Mouse (Mus musculus): ENCODE measurements at regions not wholly inside any gene's neighbourhood (a gene's known extent, or its start where the extent isn't known, plus 50 kb on each side); places are given as distances from the start of the nearest gene placed in this dataset.

DNA sequence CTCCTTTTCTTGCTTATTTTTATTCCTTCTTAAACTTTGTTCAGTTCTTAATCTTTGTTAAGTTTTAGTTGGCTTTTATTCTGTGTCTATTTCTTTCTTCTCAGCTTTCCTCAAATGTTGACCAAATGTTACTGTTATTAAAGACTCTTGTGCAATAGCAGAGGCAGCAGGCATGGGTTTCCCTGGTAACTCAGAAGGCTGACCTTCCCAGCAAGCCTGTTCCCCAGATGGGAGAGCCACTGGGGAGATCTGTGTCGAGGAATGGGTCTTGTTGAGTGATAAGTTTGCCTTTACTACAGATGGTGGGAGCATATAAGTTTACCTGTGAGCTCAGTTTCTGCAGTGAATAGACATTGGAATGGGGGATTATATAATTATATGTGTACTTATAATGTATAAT is 237.2 kb downstream of the Plpp3 start:
- DNase-seq: no peak

DNA sequence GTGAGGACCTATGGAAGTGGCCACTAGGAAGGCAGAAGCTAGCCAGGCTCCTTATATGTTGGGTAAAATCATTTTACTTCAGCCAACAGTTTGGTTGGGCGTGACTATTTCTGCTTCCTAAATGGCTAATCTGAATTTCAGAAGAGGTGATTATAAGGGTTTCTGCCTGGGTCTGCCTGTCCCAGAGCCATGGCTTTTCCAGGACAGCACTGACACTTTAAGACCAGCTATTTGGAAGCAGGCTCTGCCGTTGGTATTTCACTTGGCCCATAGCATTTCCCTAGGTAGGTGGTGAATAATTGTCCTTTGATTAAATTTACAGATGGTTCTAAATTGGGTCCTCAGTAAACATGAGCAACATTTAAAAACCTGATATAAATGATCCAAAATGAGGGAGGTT is 240.3 kb downstream of the Plpp3 start:
- no peak for DNase-seq

DNA sequence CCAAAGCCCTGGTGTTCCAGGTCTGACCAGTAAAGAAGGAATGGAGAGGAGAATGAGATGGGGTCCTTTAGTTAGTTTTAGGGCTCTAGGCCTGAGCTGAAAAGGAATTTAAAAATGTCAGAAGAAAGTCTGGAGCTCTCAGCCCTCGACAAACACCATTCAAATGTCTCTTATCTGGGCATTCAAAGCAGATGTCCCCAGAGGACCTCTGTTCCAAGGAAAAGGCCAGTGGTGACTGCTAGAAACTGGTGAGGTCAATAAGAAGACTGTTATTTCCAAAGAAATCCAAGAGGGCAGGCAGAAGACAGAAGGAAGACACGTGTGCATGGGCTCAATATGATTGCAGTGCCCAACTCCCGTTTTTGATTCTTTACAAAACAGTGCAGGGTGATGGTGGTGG is 244.9 kb downstream of the Plpp3 start:
- no peak for DNase-seq

DNA sequence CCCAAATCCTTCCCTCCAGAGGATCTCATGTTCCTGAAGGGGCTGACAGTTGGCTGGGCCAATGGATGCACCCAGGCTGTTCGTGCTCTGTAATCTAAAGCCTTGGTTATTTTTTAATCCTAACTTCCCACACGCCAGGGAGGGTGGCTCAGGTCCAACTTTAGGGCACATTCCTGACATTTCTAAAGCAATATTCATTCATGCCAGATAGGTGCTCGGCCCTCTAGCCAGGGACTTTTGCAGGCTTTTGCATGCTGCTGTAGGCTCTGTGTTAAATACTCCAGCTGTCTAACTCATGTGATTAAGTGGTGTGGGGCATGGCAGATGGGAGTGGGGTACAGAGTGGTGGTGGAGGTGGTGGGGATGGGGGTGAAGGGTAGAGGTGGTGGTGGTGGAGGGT is 246.0 kb downstream of the Plpp3 start:
- DNase-seq: peak; percentile 31

DNA sequence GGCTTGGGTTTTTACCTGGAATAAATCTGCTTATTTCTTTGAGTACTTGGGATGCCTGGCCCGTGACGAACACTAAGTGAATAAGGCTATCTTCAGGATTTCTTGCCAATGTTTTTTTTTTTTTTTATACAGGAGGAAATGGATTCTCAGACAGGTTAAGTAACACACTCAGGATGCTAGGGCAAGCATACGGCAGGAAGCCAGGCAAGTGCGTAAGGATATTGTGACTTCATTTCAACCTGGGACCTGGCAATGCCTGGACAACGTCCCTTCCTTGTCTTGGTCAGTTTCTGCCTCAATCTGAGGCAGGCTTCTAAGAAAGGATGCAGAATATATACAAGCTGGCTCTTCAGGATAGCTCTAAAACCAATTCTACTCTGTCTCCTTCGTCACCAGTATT is 246.5 kb downstream of the Plpp3 start:
- no peak for DNase-seq

DNA sequence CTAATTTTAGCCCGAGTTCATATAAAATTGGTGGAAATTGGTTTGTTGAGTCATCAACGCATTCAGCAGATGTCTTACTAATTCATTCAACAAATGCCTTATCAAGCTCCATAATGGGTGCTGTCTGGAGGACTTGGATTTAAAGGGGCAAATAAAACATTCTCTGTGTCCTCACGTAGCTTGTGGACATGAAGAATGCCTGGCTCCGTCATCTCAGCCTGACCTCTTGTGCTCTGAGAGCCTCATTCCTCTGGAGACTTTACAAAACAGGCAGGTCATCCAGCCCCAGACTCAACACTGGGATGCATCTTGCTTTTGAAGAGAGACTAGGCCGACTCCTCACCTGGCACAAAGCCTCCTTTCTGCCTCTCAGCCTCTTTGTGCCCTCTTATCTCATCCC is 248.6 kb downstream of the Plpp3 start:
- DNase-seq: no peak

DNA sequence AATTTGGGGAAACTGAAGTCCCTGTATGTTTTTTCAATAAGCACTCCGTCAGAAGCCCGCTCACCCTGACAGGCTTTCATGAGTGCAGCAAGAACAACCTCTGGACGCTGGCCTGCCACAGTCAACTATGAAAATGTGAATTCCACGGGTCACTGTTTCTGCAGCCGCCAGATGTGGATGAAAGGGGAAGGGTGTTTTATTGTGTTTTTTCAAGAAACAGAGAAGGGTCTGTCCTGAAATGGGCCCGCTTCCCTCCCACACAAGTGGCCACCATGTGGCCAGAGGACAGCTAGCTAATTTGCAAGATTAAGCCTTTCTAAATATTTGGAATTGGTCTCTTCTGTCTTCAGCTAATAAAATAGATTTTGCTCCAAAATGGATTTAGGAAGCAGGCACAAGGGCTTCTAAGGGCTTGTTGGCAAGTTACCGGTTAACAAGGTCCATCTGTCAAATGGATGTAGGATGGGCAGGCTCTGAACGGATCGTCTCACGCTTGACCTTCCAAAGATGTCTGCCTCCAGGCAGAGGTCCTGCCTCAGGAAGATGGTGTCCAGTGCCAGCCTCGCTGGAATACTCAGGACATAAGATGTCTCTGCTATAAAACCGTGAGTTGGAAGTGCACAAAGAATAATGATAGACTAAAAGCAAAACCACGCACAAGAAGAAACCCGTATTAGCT is 249.8 kb downstream of the Plpp3 start:
- no peak for DNase-seq

DNA sequence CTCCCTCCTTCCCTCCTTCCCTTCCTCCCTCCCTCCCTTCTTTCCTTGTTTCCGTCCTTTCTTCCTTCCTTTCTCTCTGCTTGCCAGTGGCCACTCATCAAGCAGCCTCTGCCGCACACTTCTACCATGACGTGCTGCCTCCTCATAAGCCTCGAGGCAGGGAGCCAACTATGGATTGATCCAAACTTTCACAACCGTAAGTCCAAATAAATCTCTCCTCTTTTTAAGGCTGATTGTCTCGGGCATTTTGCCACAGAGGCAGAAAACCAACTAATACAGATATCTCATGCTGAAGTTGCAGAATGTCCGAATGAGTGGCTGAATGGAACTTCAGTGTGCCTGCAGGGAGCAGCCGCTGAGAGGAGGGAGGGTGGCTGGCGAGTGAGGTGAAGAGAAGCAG is 251.7 kb downstream of the Plpp3 start:
- DNase-seq: no peak

DNA sequence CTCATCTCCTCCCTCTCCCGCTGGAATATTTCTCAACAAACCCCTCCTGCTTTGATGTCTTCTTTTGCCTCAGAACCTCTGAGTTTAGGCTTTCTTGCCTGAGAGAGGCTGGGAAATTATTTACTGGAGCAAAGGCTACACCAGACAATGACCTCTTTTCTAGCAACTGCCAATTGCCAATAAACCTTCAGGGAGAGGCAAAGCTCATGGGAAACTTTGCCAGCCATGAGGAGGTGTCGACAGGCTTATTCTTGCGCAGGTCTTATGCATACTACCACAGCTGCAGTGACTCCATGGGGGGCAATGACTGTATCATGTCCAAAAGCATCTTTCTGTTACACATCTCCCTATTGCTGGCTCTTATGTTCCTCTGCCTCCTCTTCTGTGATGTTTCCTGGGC is 260.0 kb downstream of the Plpp3 start:
- no peak for DNase-seq

DNA sequence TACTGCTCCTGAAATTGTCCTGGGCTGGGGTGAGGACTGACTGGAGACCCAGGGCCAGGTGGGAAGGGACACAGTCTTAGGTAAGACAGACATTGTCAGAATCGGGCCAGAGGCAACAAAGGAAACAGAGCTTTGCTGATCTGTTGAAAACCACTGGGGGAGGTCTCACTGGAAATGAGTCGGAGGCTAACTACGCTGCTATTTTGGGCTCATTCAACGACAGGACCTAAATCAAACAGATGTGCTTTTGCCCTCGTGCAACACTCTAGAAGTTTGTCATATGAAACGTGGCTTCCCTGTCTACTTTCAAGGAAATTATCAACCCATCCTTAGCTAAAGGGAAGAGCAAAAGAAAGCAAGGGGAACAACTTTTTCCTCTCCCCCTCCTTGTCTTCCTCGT is 265.3 kb downstream of the Plpp3 start:
- no peak for DNase-seq

DNA sequence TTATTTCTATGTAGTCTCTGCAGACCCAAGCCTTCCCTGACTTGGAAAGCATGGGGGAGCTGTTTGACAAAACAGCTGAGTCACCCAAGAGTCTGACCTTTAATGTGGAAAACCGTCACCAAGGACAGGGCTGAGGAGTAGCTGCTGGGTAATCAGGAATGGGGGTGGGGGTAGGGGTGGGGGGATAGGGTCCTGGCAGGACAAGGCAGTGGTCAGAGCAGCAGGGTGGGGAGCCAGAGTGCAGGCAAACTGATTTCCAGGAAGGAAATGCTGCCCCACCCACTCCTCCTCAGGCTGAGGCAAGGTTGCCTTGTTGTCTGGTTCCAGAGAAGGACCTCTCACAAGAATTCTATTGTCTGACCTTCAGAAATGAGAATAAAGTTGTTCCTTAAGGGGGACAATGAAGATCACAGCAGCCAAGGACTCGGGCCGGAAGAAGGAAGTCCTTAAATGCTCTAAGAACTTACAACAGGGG is 266.6 kb downstream of the Plpp3 start:
- peak; percentile 40 for DNase-seq

DNA sequence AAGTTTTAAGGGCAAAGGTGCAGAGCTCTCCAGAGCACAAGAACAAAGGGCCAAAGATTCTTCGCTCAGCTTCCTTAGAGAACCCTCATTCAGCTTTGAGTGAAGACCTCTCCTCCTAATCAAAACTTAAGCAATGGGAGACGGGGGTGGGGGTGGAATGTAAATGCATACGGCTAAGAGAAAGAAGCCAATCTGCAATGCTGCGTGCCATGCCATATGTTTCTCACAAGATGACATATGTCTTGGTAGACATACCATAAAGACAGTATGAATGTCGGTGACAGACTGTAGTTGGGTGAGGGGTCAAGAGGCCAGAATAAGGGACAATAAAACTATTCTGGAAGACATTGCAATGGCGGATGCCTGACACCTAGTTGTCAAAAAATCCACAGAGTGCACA is 267.9 kb downstream of the Plpp3 start:
- DNase-seq: no peak

DNA sequence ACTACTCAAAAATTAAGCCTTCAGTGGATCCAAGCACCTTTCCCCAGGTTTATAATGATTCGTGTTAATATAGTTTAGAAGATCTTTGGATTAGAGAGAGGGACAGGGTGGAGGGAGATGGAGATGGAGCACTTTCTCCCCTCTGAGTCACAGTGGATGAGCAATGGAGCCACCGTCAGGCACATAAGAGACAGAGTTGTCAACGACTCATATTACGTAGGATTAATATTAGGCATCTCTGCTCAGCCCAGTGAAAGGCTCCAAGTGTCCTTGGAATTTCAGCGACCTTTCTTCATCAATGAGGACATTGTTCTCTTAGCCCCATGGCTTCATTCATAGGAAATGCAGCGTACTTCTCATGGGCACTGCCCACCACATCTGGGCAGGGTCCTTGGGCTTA is 270.4 kb downstream of the Plpp3 start:
- no peak for DNase-seq

DNA sequence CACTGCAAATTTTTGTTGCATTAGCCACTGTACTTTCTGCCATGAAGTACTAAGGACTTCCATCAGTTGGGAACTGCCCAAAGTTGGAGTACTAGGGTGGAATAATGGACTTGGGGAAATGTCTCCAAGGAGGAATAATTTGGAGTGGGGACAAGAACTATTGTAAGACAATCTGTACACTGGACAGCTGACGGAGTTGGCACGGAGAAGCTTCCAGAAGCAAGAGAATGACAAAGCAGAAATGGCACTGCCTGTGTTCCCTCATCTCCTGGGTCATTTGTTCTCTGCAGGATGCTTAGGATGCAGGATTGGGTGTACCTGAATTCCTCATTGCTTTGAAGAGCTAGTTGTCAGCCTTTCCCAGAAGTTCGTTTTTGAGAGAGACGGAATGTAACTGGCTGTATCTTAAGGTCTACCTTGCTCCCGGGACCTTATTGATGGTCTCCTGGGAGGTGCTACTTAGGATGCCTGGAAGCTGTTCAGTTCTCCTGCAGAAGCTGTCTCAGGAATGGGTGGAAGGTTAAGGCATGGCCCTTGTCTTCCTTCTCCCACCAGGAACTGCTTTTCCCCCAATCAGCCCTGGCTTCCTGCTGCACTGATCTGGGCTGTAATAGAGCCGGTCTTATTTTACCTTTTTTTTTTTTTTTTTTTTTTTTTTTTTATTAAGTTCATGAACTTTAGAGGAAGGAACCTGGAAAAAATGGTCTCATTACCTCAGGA is 272.4 kb downstream of the Plpp3 start:
- no peak for DNase-seq

DNA sequence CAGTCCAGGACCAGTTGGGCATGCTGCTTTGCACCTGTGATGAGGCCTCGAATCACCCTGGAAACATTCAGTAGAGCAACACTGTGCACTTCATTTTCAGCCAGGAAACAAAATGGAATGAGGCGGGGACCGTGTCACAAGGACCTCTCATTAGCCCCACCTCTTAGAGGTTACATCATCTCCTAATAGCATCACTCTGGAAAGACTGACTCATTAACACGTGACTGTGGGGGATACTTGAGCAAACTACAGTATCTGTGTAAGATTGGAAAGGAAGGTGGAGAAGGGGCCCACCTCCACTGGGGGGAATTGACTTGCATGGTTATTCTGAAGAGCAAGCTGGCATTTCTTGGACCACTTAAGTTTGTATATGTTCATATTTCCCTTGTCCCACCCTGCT is 275.3 kb downstream of the Plpp3 start:
- no peak for DNase-seq

DNA sequence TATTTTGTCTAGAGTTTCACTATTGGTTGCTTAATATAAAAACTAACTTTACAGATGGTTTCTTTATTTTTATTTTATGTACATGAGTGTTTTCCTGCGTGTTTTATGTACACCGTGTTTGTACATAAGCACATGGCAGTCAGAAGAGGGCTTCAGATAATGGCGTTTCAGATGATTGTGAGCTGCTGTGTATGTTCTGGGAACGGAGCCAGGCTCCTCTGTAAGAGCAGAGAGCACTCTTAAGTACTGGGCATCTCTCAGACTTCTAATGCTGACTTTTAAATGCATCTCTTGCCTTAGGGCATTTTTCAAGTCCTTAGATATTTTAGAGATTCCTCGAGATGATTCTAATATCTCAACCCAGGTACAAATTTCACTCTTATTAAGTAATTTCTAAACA is 280.0 kb downstream of the Plpp3 start:
- DNase-seq: no peak

DNA sequence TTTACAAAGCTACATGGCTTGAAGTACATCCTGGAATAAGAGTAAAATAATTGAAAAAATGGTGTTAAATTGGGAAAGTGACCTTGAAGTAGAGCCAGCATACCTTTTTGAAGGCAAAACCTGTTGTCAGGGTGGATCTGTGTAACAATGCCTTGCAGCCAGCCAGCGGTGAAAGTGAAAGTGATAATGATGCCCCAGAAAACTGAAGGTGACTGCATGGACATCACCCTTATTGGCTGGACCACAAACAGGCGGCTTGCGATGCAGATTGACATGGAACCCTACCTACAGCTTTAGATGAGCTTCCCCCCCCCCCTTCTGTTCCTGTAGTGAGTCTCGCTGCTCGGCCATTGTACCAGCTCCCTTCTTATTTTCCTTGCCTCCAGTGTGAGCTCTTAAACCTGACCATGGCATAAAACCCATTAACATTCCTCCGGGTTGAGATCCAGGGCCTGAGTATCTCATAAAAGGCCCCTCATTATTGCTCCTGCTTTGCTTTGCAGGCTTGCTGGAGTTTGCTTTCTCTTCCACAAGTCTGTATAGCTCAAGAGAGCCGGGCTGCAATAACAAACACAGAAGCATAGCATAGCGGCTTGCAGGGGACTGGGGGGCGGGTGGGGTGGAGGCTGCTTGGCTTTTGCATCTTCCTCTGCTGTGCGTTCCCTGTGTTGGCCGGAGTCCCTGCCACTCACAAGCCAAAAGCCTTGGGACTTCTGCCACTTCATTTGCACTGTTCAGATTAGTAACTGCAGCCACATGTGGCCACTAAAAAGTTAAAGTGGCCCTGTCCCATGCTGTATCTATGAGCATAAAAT is 292.1 kb downstream of the Plpp3 start:
- no peak for DNase-seq

DNA sequence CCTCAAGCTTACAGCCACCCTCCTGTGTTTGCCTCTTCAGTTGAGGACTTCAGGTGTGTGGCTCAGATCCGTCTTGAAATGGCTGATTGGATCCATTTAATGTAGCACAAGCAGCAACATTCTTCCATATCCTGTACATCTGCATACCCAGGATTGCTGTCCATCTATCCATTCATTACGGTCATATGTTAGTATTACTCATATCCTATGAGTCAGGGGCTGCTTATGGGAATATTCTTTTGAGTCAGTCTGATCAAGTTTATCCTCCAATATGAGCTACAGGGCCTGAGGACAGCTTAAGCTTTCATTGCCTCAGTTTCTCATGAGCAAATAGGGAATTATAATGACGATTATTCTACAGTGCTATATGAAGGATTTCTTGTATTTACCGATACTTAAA is 293.7 kb downstream of the Plpp3 start:
- DNase-seq: no peak

DNA sequence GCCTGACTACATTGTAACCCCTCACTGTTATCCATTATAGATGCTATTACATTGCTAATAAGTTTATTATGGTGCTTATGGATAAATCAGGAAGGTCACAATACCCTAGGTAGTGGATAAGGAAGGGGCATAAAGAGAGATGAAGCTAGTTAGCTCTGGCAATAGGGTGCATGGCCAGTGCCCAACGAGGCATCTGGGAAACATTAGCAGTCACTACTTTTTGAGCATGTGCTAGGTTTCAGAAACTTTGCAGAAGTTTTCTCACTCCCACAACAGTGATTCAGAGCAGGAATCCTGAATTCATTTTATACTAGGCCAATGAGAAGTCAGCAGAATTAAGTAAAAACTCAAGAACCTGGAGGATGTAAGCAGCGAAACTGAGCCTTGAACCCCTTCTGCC is 294.7 kb downstream of the Plpp3 start:
- no peak for DNase-seq

DNA sequence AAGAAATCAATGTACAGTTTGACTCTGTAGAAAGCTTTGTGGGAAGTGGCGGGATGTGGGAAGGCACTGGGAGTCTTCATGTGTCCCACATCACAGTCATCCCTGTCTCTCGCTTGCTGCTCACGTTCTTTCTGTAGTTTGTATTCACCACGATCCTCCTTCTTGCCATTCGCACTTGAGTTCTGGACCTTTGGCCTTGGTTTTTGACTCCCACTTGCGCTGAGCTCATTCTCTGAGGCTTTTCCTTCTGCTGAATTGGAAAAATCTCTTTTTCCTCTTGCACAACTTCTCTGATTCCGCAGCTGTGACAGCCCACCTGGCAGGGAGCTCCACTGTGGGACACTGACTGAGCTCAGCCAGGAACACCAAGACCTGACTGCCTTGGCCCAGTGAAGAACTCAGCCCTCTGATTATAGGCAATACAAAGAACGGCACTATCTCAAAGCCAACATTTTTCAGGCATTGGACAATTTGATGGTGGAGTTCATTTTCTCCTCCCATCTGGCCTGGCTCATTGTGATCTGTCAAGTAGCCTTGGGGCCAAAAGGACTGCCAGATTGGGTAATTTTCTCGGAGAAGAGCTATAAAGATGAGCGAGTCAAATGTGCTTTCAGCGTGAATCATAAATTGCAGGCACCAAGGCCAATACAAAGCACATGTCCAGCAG is 299.9 kb downstream of the Plpp3 start:
- DNase-seq: peak; percentile 55

DNA sequence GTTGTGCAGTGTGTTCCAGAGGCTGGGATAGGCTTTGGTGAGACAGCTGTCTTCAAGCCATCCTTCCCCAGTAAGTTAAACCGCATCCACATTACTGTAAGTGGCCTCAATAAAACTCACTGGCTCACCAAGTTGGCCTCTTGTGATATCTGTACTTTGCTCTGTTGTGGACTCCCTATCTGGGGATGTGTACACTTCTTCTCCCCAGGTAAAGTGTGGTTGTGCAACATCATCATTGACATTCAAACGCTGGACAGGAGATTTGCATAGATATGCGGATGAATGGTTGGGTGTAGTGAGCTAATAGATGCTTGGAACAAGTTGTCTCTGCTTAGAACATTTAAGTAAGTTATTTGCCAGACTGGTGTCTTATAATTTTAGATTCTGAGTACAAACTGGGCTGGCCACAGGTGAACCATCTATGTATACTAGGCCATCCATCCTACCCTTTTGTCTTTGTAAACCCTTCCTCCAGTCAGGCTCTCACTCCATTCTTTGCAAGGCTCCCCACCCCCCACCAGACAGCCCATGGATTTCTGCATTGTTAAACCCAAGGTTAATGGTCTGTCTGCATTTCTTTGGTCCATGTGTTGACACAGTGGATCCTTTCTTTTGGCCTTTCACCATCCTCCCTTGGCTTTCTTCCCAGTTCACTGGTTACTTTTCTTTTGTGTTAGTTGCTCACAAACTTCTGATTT is 303.0 kb downstream of the Plpp3 start:
- DNase-seq: no peak

DNA sequence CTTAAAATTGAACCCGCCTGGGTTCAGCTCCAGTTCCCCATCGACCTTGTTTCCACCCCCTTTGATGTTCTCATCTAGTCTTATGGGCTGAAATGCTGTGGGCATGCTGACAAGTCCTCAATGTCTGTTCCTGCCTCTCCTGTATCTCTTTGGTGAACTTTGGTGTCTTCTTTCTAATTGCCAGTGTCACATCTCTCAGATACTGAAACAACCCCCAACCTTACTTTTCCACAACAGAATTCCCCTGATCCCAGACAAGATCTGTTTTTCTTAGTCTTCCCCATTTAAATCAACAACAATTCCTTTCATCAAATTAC is 303.5 kb downstream of the Plpp3 start:
- no peak for DNase-seq
